Mouse (Mus musculus) liver, embryonic 14.5 days (tissue): ENCODE measurements around the gene Trp53tg5.

Source experiments
- CTCF ChIP-seq: IDR thresholded peaks from 2 replicates; pipeline ENCODE4 v1.5.1; 2016; ENCODE audit warnings: antibody characterized with exemption, low read depth, control low read depth
- EP300 ChIP-seq: IDR thresholded peaks from 2 replicates; pipeline ENCODE4 v1.6.1; 2016; ENCODE audit warnings: antibody characterized with exemption, low read depth

DNA sequence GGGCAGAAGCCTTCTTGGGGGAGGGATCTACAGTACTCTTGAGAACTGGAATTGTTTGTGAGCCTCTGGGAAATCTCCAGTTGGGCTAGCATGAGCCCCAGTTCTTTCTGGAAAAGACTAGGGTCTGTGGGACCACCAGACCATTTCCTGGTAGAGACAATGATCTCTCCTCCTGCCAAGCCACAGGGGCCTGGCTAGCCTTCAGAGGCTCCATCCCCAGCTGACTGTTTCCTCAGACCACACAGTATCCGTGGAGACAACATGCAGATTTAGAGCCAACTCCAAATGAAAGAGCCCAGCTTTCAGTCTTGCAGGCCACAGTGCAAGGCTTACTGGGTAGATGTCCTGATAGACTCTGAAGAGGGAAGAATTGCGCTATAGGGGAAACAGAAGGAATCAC is 20.6 kb upstream of the Trp53tg5 start:
- TF ChIP-seq CTCF: no peak
- TF ChIP-seq EP300: no peak
